Mouse (Mus musculus): ENCODE data around the gene Krt84.

DNA sequence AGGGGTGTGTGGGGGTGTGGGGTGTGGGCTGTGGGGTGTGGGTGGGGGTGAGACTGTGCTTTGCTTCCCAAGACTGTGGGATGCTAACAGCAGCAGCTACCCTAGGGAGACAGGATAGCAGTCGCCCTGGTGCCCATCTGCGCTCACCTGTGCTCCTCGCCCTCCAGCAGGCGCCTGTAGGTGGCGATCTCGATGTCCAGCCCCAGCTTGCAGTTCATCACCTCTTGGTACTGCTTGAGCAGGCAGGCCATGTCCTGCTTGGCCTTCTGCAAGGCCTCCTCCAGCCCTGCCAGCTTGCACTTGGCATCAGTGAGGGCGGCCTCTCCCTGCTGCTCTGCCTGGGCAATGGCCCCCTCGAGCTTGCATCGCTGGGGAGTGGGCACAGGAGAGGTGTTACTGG, 9.9 kb upstream of the Krt84 start:
- no peak for TF ChIP-seq CTCF (IDR thresholded peaks at IDR 0.05; ENCODE audit: extremely low read depth, insufficient read depth, low read length)
- TF ChIP-seq POLR2A (IDR thresholded peaks at IDR 0.05; ENCODE audit: extremely low read depth, insufficient read depth, low read length) = no peak

Data from cortical plate, adult 2 months (tissue).